Mouse (Mus musculus) right cerebral cortex, postnatal 14 days (tissue): ENCODE results near the gene Ino80.

ENCODE experiments used
- DNase-seq: peaks from one replicate; pipeline ENCODE4 v3.0.0; 2022

Ino80 gene

DNA sequence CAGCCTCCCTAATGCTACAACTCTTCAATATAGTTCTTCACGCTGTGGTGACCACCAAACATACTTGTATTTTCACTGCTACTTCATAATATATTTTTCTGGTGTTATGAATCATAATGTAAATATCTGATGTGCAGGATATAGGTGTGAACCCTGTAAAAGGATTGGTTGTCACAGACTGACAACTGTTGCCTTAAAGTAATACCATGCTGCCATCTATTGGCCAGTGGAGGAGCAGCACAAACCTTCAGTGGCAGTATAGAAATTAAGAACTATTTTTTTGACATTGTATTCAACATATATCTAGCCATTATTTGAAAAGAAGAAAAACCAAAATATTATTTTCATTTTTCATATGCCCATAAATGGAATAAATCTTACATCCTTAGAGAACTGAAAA, 40.5 kb downstream of the Ino80 start:
- peak; percentile 18 for DNase-seq

DNA sequence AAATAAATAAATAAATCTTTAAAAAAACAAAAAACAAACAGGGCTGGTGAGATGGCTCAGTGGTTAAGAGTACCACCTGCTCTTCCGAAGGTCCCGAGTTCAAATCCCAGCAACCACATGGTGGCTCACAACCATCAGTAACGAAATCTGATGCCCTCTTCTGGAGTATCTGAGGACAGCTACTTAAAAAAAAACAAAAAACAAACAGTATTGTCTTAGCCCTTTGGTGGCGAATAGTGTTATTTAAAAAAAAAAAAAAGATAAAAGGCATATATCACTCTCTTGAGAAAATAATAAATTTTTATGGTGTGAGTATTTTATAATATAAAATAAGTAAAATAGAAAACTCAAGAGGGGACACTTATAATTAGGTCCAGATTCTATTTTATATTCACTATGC, 41.0 kb downstream of the Ino80 start:
- no peak for DNase-seq

DNA sequence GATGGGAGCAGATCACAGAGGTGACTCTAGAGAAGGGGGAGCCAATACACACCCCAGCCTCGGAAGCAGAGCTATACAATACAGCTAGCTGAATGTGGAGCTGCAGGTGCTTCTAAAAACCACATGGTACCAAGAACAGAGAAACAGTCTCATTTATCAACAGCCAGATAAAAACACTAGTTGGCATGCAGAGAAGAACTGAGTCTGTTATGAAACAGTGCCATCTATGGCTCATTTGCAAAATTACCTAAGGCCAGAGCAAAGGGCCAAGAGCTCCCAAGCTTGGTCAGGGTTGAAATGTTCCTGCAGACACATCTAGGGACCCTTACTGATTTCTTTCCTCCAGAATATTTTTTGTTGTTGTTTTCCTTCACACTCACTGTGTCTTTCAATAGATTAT, 63.7 kb downstream of the Ino80 start:
- no peak for DNase-seq

DNA sequence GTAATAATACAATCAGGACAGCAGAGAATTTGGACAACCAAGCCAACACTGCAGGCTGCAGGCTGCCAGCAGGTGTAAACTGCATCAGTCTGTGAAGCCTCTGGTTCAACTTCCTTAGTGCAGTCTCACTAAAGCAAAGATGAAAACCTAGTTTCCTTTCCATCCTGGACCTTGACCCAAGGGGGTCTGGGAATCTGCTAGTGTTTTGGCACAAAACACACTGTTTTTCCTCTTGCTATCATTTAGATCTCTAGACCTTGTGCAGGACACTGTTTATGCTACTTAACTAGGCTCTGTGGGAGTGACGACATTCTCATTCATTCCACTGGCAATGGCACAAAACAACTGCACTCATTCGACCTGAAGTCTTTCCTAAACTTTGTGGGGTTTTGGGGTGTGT, 65.8 kb downstream of the Ino80 start:
- DNase-seq: no peak

DNA sequence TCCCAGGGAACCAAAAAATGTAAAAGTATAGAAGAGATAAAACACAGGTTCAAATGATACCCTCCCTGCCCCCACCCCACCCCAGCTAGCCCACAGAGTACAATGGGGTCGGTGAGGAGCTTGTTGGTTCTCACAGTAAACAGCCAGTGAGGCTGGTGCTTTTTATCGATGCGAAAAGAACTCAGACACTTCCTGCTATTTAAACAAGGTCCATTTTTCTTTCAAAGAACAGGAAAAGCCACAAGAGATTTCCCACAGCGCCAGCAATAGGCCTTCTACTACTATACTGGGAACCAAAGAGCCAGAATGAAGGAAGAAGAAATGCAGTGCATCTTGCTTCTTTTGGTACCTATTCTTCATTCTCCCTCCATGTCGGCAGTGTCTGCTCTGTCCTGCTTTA, 66.5 kb downstream of the Ino80 start:
- DNase-seq: no peak

DNA sequence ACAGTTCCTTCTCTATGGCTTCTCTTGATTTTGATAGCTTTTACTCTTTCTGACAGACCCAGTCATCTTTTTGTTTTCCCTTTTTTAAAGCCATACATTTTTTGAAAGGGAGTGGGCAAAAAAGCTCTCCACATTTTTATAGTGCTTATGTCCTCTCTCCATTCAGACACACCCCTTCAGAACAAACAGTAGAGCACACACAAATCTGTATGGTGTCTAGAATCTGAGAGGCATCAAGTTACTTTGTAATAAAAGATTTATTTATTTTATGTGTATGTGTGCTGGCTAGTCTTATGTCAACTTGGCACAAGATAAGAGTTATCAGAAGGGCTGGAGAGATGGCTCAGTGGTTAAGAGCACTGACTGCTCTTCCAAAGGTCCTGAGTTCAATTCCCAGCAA, 68.8 kb downstream of the Ino80 start:
- DNase-seq: no peak

DNA sequence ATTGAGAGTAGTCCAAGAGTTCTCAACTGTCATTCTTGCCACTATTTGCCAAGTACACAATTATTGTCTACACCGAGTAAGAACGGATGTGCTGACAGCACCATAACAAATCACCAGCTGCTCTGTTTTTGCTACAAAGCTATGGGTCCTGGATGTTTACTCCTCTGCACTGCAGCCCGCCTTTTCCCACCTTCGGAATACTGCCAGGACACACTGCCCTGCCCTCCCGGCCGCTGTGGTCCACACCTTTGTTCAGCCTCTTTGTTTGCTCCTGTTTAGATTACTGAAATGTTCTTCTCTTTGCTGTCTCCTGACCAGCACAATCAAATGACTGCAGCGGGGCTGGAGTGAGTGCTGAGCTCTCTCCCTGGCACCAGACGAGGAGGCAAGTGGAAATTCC, 69.2 kb downstream of the Ino80 start:
- DNase-seq: no peak

DNA sequence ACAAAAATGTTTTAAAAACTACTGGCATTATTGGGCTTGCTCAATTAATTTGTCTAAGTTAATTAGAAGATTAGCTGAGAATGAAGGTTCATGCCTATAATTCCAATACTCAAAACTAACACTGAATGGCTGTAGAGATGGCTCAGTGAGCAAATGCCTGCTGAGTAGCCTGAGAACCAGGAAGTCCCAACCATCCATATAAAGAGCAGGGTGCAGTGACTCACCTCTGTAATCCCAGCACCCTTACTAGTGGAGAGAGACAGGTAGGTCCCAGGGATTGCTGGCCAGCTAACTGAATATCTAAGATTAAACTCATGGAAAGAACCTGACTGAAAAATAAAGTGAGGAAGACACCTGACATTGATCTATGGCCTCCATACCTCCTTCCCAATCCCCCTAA, 78.2 kb downstream of the Ino80 start:
- DNase-seq: no peak

DNA sequence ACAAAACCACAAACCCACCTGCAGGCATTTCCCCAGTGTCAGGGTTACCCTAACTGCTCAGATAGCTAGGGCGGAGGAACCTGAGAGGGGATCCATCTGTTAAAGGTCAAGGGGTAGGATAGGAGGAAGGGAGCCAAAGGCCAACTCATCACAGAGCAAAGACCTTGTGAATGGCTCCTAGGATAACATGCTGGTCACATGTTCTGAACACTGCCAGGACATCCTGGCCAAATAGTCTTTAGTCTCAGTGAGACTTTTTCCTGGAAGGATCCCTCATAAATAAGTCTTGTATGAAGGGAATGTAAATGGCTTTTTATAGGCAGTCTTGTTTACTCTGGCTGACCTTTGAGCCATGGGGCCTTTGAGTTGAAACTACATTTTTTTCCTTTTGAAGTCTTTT, 78.8 kb downstream of the Ino80 start:
- DNase-seq: no peak

DNA sequence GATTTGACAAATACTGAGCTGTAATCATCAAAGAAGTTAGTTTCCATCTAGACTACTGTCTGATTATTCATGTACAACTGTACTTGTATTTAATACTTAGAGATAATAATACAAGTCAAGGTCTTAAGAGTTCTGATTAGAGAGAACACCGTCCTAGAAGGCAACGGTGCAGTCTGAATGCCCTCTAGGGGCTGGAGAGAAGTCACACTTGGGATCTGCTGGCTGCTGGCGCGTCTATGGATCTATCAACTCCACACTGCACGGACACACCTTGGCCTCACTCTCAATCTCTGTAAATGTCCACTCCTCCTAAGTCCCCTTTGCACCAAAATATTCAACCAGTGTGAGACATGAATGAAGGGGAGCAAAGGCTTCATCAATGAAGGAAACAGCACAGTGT, 79.2 kb downstream of the Ino80 start:
- no peak for DNase-seq

DNA sequence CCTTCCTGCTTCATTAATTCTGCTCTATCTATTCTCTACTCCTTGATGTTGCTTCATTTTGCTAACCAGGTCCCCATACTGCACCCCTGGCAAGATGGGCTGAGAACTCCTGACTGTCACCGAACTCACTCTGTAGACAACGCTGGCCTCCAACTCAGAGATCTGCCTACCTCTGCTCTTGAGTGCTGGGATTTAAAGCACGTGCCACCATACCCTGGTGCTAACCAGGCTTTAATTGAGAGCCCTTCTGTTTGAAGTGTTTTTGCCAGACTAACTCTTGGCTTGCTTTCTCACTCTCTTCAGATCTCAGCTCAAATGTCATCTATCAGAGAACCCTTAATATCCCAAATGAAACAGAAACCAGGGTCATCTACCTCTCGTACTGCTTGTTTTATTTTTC, 87.5 kb downstream of the Ino80 start:
- no peak for DNase-seq

DNA sequence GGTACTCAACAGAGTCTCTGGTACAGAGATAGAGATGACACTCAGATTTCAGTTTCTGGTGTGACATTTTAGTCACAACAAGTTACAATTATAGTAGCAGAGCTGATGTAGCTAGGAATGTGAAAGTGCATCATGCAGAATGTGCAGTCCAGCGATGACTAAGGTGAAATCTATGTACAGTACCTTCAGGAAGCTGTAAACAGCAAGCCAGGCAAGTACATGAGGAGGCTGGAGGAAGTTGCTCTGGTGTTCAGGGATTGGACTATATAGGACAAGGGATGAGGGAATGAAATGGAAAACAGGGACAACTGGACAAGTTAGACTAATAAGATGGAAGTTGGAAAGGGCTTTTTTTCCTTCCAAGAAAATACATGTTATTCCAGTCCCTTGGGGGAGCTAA, 89.2 kb downstream of the Ino80 start:
- DNase-seq: no peak

DNA sequence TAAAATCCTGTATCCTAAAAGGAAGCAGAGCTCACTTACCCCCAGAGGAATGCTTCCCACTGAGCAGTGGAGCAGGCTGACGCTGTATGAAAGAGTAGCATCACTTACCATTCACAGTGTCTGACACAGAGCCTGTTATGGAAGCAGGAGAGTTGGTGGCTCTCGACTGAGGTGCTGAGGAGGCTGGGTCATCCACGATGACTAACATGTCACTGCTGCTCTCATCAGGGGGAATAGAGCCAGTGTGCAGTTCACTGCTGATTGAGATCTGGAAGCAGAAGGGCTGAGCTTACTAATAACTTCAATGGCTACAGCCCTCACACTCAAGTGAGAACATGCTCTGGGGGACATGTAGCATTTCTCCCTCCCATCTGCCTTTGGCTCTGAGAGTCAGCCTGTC, 98.0 kb downstream of the Ino80 start:
- DNase-seq: no peak

DNA sequence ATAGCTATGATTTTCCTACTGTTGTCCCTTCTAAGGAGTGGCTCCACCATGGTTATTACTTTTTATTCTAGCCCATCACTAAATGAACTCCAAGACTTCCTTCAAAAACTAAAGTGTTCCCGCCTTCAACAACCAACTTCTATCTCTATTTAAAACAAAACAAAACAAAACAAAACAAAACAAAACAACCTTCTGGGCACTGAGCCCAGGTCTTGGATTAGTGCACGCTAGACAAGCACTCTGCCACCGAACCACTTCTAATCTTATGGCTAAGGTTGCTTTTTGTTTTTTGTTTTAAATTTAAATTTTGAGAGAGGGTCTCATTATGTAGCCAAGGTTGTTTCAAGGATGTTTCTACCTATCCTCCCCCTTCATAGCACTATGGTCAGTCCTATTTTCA, 99.7 kb downstream of the Ino80 start:
- no peak for DNase-seq

DNA sequence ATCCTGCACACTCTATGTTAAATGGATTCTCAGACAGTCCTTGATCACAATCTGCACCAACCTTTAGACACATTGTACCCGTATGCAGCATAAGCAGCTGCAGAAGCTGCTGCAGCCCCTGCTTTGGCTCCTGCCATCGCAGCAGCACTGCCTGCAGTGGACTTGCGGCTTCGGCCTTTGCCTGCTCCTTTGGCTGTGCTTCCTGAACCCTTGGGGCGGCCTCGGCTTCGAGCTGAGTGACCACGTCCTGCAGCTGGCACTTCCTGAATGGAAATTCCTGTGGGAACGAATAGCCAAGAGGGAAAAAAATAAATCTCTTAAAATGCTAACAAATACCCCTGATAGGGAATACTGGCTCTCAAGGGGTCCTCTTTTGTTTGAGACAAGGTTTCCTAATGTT, 100.2 kb downstream of the Ino80 start:
- no peak for DNase-seq

DNA sequence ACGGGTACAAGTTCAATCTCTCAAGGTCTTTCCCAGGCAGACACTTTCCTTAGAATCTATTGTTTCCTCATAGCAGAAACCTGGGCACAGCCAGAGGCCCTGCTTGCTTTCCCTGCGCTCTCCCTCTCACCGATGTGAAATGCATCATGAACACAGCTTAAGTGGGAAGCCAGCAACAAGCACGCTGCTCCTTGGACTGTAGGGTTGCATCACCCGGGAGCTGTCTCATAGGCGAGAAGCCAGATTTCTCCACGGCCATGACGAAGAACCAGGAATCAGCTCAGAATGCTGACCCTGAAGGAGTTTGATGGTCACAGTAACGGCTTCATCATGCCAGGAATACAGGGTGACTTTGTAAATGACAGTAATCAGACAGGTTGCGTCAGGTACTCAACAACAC, 107.4 kb downstream of the Ino80 start:
- DNase-seq: no peak

DNA sequence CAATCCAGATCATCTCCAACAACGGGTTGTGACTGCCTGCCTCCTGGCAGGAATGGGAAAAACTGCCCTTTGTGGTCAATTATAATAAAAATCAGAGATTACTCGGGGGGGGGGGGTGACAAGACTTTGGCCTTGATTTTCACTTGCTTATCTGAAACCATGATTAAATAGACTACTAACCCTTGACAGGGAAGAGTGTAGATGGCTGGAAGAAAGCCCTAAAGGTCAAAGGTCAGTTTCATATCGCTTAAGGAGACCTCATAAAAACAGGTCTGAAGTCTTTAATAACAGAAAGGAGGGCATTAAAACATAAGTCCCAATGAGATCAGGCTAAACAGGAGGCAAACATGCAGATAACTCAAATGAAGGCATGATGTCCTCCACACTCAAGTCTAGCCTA, 110.1 kb downstream of the Ino80 start:
- DNase-seq: no peak

DNA sequence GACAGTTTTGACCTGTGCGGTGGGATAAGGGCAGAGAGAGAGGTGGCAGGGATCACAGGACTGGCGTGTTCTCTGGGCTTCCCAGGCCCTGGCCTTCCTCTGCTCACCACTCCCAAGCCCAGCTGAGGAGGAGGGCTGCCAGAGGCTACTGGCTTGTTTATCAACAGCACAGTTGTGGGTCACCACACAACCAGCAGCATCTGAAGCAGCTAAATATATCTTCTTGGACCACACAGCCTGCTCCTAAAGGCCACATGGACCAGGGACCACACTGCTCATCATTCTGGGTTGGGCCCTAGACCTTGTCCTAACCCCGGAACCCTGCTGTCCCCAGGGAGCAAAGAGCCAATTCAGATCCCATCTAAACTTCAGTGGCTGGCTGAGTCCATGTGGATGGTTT, 112.5 kb downstream of the Ino80 start:
- no peak for DNase-seq

DNA sequence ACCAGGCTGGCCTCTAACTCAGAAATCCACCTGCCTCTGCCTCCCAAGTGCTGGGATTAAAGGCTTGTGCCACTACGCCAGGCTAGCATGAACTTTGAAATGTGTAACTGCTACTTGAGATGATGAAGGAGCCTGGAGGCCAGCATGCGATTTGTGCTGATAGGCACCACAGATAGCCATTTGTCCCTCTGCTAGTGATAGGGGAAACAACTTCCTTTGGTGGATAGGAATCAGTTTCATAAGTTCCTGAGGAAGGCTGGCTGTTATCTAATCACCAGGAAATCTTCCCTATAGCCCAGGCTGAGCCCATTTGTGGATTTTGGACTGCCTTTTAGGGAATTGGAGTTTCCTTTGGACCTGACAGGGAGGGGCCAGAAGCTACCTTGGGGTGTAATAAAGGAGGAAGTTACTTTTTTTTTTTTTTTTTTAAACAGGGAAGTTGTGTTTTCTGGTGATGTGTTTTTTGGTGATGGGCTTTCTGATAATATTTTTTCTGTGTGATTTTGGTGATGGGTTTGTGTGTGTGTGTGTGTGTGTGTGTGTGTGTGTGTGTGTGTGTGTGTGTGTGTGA, 117.7 kb downstream of the Ino80 start:
- DNase-seq: no peak

DNA sequence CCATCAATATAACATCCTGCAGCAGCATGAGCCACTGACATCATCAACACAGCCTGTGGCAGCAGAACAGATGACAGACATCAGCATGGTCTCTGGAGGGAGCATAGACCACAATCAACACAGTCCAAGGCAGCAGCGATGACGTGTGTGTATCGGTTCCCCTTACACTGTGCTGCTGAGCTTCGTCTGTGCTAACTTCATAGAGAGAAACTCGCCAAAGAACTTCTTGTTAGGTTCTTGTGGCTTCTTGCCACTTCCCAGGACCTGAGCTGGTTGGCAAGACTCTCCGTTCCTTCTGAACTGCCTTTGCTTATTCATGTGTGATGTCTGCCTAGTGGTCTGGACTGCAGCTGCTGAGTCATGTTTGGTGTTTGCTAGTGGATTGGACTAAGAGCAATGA, 119.2 kb downstream of the Ino80 start:
- DNase-seq: no peak

DNA sequence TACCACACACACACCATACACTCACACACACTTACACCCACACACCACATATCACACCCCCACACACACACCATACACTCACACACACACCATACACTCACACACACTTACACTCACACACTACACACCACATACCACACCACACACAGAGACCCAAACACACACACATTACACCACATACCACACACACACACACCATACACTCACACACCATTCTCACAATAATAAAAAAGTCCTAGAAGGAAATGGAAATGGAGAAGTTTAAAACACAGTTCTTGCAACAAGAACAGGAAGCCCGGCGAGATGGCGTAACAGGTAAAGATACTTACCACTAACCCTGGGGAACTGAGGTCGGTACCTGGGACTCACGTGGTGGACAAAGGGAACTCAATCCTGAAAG, 120.7 kb downstream of the Ino80 start:
- DNase-seq: no peak

DNA sequence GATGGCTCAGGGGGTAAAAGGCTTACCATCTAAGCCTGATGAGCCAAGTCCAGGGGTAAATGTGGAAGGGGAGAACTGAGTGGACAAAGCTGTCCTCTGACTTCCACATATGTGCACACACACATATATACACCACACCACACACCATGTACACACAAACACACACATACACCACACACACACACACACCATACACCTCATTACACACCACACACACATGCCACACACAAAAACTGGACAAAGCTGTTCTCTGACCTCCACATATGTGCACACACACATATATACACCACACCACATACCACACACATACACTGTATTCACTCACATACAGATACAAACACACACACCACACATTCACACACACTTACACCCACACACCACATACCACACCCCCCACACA, 121.2 kb downstream of the Ino80 start:
- DNase-seq: no peak

DNA sequence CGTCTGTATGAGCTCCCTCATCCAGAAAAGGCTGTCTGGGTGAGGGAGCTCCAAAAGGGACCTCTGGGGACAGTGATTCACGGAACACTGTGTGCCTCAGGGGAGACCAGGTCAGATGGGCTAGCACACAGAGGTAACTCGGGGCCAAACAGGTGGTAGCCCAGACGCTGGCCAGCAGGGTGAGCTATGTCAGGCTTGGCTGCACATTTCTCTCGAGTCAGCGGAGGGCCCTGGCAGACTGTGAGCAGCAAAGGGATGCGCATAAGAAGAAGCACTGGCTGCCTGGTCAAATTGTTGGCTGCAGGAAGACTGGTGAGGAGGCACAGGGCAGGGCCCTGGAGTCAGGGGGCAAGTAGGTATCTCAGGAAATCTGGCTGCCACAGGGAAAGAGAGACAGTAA, 121.8 kb downstream of the Ino80 start:
- DNase-seq: no peak

DNA sequence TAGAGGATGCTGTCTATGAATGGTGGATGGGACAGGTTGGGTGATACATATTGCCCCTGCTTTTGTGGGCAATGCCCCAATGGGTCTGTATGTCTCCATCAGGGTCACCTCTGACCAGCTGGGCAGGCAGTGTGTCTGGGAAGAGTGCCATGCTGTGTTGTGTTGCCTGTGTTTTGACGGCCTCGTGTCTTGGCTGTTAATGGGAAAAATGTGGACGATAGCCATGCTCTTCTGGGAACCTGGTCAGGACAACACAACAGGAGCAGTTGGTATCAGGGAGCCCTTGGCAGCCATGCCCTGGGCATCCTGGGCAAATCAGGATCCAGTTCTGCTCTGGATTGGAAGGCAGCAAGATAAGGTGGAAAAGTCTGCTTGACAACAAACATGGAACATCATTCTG, 122.4 kb downstream of the Ino80 start:
- no peak for DNase-seq

DNA sequence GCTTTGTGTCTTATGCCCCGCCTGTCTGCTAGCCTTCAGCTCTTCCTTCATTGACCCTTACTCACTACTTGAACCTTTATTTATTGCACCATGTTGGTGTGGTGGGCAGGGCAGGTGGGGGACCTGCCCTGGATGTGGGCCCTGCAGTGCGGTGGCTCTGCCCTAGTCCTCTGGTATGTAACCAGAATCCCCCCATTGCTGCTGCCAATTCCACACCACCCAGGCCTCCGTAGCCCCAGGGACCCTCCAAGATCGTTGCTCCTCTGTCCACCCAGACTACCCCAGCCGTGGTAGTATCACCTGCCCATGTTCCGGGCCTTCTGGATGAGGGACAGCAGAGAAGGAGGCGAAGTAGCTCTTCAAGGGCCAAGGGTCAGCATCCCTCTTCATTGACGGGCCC, 123.8 kb downstream of the Ino80 start:
- DNase-seq: no peak
